Mouse (Mus musculus) midbrain, embryonic 15.5 days (tissue): ENCODE measurements at regions not wholly inside any gene's neighbourhood (a gene's known extent, or its start where the extent isn't known, plus 50 kb on each side); places are given as distances from the start of the nearest gene placed in this dataset.

Experiments used
- ATAC-seq: fragments of 200-750 bp; cut with Nextera tagmentation; replicated peaks from 2 replicates; pipeline ENCODE4 v1.8.0; 2017; ENCODE audit warnings: moderate TSS enrichment
- H3K27ac ChIP-seq: fragments of 300-500 bp; sonication (generic); 2 replicates; pipeline ENCODE4 v1.5.1; 2015; ENCODE audit warnings: mild to moderate bottlenecking, inconsistent platforms
- H3K27me3 ChIP-seq: fragments of 300-500 bp; sonication (generic); replicated peaks from 2 replicates; pipeline ENCODE4 v1.6.1; 2015; ENCODE audit warnings: inconsistent platforms
- H3K36me3 ChIP-seq: fragments of 300-500 bp; sonication (generic); replicated peaks from 2 replicates; pipeline ENCODE4 v1.6.1; 2015; ENCODE audit warnings: inconsistent platforms
- H3K4me1 ChIP-seq: fragments of 300-500 bp; sonication (generic); 2 replicates; pipeline ENCODE4 v1.6.1; 2015; ENCODE audit warnings: inconsistent platforms
- H3K4me2 ChIP-seq: fragments of 300-500 bp; sonication (generic); 2 replicates; pipeline ENCODE4 v1.6.1; 2015; ENCODE audit warnings: inconsistent platforms, mild to moderate bottlenecking, moderate library complexity
- H3K4me3 ChIP-seq: fragments of 300-500 bp; sonication (generic); 2 replicates; pipeline ENCODE4 v1.5.1; 2015; ENCODE audit warnings: mild to moderate bottlenecking, inconsistent platforms
- H3K9ac ChIP-seq: fragments of 300-500 bp; sonication (generic); 2 replicates; pipeline ENCODE4 v1.6.1; 2015; ENCODE audit warnings: mild to moderate bottlenecking, inconsistent platforms
- H3K9me3 ChIP-seq: fragments of 300-500 bp; sonication (generic); 2 replicates; pipeline ENCODE4 v1.6.1; 2016; ENCODE audit warnings: inconsistent platforms
- WGBS: fragments of 180-500 bp; shearing (Covaris S2); methylation state at CpG from one replicate; pipeline ENCODE4 v1.1.7; 2015; ENCODE audit warnings: mixed read lengths; 5-methylcytosine and 5-hydroxymethylcytosine counted together

- WGBS = 85% methylated on average over 10 of the region's 10 CpGs
- no peak for ATAC-seq
These were observed 291.1 kb upstream of the Igfbp3 start for GRCm38 (mm10) chr11:7504651-7505321.

DNA sequence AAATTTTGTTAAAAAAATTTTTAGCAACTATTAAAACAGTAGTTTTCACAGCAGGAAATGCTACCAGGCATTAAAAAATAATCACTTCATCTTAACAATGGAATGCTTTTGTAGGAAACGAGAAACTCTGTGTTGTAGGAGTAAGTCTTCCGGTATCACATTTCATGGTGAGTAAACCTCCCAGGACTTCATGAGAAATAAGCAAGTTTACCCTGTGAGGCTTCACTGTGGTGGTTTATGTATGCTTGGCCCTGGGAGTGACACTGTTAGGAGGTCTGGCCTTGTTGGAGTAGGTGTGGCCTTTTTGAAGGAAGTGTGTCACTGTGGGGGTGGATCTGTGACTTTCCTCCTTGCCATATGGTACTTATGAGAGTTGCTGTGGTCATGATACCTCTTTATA, 289.0 kb upstream of the Igfbp3 start:
- H3K4me2 ChIP-seq = no peak overlapping the region
- no peaks in the 10 kb centered on the region for H3K4me1 ChIP-seq
- ATAC-seq = no peak
- no peaks in the 10 kb centered on the region for H3K27me3 ChIP-seq
- 72% methylated on average over 2 of the region's 2 CpGs for WGBS
- H3K4me3 ChIP-seq = no peak overlapping the region
- H3K27ac ChIP-seq = no peak overlapping the region
- no peak overlapping the region for H3K9ac ChIP-seq
- no peaks in the 10 kb centered on the region for H3K36me3 ChIP-seq
- no peaks in the 10 kb centered on the region for H3K9me3 ChIP-seq

More at GRCm38 (mm10) chr11:7504651-7505321, 291.1 kb upstream of the Igfbp3 start:
- Histone ChIP-seq H3K4me3 (no peak overlapping the region), H3K4me2 (no peak overlapping the region), H3K9ac (no peak overlapping the region), H3K9me3 (no peaks in the 10 kb centered on the region), H3K4me1 (no peaks in the 10 kb centered on the region), H3K36me3 (no peaks in the 10 kb centered on the region), H3K27ac (no peak overlapping the region), H3K27me3 (no peaks in the 10 kb centered on the region)

DNA sequence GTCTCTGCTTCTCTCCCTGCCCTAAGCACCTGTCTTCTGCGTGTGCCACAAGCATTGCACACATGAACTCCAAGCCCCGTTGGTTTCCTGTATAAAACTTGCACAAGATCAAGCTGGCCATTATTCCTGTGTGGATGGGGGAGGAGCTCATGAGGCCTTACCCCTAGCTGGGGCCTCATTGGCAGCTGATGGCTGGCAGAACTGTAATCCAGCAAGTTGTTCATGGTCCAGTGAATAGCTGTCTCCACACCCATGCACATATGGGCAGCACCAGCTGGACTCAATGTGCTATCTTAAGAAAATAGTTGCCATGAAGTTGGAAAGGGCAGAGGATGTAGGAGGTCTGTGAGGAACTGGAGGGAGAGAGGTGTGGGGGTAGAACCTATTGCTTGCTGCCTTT, 288.3 kb upstream of the Igfbp3 start:
- Histone ChIP-seq H3K36me3 (no peaks in the 10 kb centered on the region), H3K4me2 (no peak overlapping the region), H3K4me1 (no peaks in the 10 kb centered on the region), H3K9me3 (no peaks in the 10 kb centered on the region), H3K27me3 (no peaks in the 10 kb centered on the region), H3K9ac (no peak overlapping the region), H3K27ac (no peak overlapping the region), H3K4me3 (no peak overlapping the region)
- whole genome bisulfite sequencing = 69% methylated on average over 2 of the region's 2 CpGs
- ATAC-seq = no peak

GRCm38 (mm10) chr11:7497803-7498202, 284.1 kb upstream of the Igfbp3 start:
- no peaks in the 10 kb centered on the region for H3K36me3 ChIP-seq
- H3K9ac ChIP-seq = no peak overlapping the region
- H3K4me3 ChIP-seq = no peak overlapping the region
- no peak overlapping the region for H3K27ac ChIP-seq
- H3K9me3 ChIP-seq = no peaks in the 10 kb centered on the region
- H3K4me2 ChIP-seq = no peak overlapping the region
- no peaks in the 10 kb centered on the region for H3K4me1 ChIP-seq
- ATAC-seq = no peak
- WGBS = 78% methylated on average over 6 of the region's 6 CpGs
- H3K27me3 ChIP-seq = no peaks in the 10 kb centered on the region

GRCm38 (mm10) chr11:7473832-7474545, 260.3 kb upstream of the Igfbp3 start:
- no peaks in the 10 kb centered on the region for H3K9me3 ChIP-seq
- H3K4me2 ChIP-seq = no peak overlapping the region
- no peak for ATAC-seq
- no peak overlapping the region for H3K9ac ChIP-seq
- H3K27me3 ChIP-seq = no peaks in the 10 kb centered on the region
- no peaks in the 10 kb centered on the region for H3K4me1 ChIP-seq
- H3K36me3 ChIP-seq = no peaks in the 10 kb centered on the region
- no peak overlapping the region for H3K27ac ChIP-seq
- WGBS = 85% methylated on average over 7 of the region's 7 CpGs
- H3K4me3 ChIP-seq = no peak overlapping the region

- 75% methylated on average over 1 of the region's 1 CpGs for WGBS
- no peak overlapping the region for H3K9ac ChIP-seq
- ATAC-seq = no peak
These were observed 251.8 kb upstream of the Igfbp3 start for GRCm38 (mm10) chr11:7465522-7465921.

DNA sequence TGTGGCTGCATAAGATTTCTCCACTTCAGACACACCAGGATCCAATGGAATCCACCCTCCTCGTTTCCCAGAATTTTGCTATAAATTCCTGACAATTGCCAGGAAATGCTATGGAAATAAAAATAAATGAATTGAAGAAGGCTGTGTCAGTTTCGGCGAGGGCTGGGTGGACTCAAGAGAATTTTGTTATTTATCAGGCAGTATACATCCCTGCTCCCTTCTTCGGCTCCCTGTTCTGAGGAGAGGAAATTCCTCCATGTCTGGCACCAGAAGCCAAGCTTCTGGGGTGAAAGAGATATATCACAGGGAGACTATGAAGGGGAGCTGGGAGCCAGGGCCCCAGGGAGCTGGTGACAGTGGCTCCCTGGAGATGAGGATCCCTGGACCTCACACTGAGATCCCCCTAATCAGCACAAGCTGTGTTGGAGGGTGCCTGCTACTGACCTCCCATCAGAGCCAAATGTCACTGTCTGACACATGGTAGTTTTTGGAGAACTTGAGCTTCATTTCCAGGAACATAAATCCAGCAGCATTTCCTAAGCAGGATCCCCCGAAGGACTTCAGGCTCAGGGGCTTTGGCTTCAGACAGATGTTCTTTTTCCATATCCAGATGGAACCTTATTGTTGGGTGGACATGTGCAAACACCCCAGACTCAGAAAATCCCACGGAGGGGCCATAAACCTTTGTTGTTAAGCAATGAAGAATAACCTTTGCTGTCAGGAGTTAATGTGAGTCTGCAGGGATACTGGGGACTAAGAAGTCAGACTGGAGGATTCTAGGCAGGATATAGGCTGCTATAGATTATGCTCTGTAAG, 248.4 kb upstream of the Igfbp3 start:
- WGBS = 76% methylated on average over 6 of the region's 6 CpGs
- H3K4me1 ChIP-seq = no peaks in the 10 kb centered on the region
- H3K4me3 ChIP-seq = no peak overlapping the region
- H3K9ac ChIP-seq = no peak overlapping the region
- H3K27ac ChIP-seq = no peak overlapping the region
- no peak for ATAC-seq
- no peaks in the 10 kb centered on the region for H3K9me3 ChIP-seq
- H3K36me3 ChIP-seq = no peaks in the 10 kb centered on the region
- no peak overlapping the region for H3K4me2 ChIP-seq
- H3K27me3 ChIP-seq = no peaks in the 10 kb centered on the region

More at GRCm38 (mm10) chr11:7465522-7465921, 251.8 kb upstream of the Igfbp3 start:
- H3K27me3 ChIP-seq = no peaks in the 10 kb centered on the region
- H3K27ac ChIP-seq = no peak overlapping the region
- no peaks in the 10 kb centered on the region for H3K9me3 ChIP-seq
- H3K4me1 ChIP-seq = no peaks in the 10 kb centered on the region
- H3K4me2 ChIP-seq = no peak overlapping the region
- H3K36me3 ChIP-seq = no peaks in the 10 kb centered on the region
- no peak overlapping the region for H3K4me3 ChIP-seq

GRCm38 (mm10) chr11:7451756-7452155, 238.0 kb upstream of the Igfbp3 start:
- no peak for ATAC-seq

DNA sequence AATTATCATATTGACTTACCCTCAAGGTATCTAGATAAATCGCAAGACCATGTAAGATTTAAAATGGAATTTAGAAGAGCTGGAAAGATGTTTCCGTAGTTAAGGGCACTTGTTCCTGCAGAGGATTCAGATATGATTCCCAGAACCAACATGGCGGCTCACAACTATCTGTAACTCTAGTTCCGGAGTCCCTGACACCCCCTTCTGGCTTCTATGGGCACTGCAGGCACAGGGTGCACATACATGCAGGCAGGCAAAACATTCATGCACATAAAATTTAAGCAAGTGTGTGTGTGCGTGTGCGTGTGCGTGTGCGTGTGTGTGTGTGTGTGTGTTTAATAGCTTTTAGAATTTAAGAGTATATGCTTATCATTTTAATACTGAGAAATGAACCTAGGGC, 230.8 kb upstream of the Igfbp3 start:
- H3K4me1 ChIP-seq = no peaks in the 10 kb centered on the region
- no peak overlapping the region for H3K4me2 ChIP-seq
- no peaks in the 10 kb centered on the region for H3K9me3 ChIP-seq
- ATAC-seq = no peak
- H3K27ac ChIP-seq = no peak overlapping the region
- WGBS = 95% methylated on average over 8 of the region's 8 CpGs
- no peak overlapping the region for H3K9ac ChIP-seq
- H3K27me3 ChIP-seq = no peaks in the 10 kb centered on the region
- H3K4me3 ChIP-seq = no peak overlapping the region
- no peaks in the 10 kb centered on the region for H3K36me3 ChIP-seq

More at GRCm38 (mm10) chr11:7451756-7452155, 238.0 kb upstream of the Igfbp3 start:
- H3K4me2 ChIP-seq = no peak overlapping the region
- H3K9me3 ChIP-seq = no peaks in the 10 kb centered on the region
- no peak overlapping the region for H3K27ac ChIP-seq
- no peaks in the 10 kb centered on the region for H3K36me3 ChIP-seq
- H3K4me1 ChIP-seq = no peaks in the 10 kb centered on the region
- no peak overlapping the region for H3K9ac ChIP-seq
- no peaks in the 10 kb centered on the region for H3K27me3 ChIP-seq
- WGBS = 86% methylated on average over 4 of the region's 4 CpGs
- H3K4me3 ChIP-seq = no peak overlapping the region

DNA sequence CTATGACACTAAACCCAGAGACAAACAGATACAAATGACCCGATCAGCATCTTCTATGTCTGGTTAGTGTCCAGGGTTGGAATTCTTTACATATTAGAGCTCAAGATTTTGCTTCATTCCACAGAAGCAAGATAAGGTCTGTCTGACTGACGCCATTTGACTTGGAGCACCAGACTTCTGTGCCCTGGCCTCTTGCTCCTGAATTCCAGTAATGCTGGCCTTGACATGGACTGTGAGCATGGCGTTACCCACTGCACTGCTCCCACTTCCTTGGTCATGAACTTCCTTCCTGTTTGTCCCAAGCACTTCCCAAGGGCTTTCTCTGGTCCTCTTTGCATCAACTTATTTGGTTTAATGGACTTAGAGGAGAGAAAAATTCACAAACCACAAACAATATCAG, 225.6 kb upstream of the Igfbp3 start:
- Histone ChIP-seq H3K4me2 (no peak overlapping the region), H3K9ac (no peak overlapping the region), H3K4me1 (no peaks in the 10 kb centered on the region), H3K27me3 (no peaks in the 10 kb centered on the region), H3K27ac (no peak overlapping the region), H3K4me3 (no peak overlapping the region), H3K36me3 (no peaks in the 10 kb centered on the region), H3K9me3 (peaks cover 3% of the 10 kb centered on the region; the same call in 1 of the 2 replicates)
- no peak for ATAC-seq
- WGBS = 92% methylated on average over 3 of the region's 3 CpGs

GRCm38 (mm10) chr11:7434591-7434990, 220.9 kb upstream of the Igfbp3 start:
- ATAC-seq = no peak
- Histone ChIP-seq H3K9ac (no peak overlapping the region), H3K9me3 (peaks cover 3% of the 10 kb centered on the region; the same call in 1 of the 2 replicates), H3K4me3 (no peak overlapping the region), H3K4me2 (no peak overlapping the region), H3K4me1 (no peaks in the 10 kb centered on the region), H3K36me3 (no peaks in the 10 kb centered on the region), H3K27me3 (no peaks in the 10 kb centered on the region), H3K27ac (no peak overlapping the region)
- WGBS = 96% methylated on average over 3 of the region's 3 CpGs

DNA sequence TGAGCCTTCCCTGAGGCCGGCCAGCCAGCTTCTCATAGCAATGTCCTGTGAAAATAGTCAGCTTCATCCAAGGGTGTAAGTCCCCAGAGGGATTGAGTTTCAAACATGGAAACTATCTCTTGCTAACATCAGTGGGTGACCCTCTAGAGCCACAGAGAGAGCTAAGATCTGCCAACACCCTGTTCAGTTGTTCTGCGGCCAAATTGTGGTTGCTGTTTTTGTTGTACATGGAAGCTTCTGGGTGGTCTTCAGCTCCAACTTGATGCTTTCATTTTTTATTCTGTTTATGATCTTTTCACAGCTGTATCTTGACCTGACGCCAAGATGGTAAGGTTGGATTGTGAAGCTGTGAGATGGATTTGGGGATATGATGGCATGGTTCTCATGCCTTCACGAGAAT, 214.0 kb upstream of the Igfbp3 start:
- WGBS = 91% methylated on average over 4 of the region's 4 CpGs
- ATAC-seq = no peak
- H3K9ac ChIP-seq = no peak overlapping the region
- H3K4me2 ChIP-seq = no peak overlapping the region
- peaks cover 6% of the 10 kb centered on the region; the same call in 1 of the 2 replicates for H3K4me1 ChIP-seq
- H3K4me3 ChIP-seq = no peak overlapping the region
- no peaks in the 10 kb centered on the region for H3K27me3 ChIP-seq
- no peak overlapping the region for H3K27ac ChIP-seq
- no peaks in the 10 kb centered on the region for H3K36me3 ChIP-seq
- H3K9me3 ChIP-seq = no peaks in the 10 kb centered on the region
